Mouse (Mus musculus): Measurements from ENCODE around the gene Ugcg.
"Not testable (repeated sequence)": the region's sequence is repeated elsewhere in the genome, so short reads cannot be mapped to it uniquely, and the experiment has no call there.

Gene Ugcg

DNA sequence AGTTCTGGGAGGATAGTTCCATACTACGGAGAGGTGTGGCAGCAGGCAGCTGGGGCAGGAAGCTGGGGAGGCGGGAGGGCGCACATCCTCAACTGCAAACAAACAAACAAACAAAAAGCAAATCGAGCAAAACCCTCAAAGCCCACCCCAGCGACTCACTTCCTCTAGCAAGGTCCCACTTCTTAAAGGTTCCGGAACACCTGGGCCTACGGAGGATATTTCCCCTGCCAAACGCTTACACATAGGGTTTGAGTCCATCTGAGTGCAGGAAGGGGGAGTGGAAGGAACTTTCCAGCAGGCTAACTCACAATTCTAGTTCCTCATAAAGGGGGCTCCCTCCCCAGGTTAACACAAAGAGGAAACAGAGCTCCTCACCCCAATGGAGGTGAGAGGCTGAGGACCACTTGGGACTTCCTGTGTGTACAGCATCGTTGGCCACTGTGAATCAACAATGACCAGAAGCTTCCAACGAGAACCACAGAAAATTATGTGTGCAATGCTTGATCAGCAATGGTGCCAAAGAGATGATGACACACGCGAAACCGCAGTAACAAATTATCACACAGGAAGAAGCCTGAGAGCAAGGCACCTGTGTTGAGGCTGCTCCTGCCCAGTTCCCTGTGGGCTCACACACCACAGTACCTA is 71.9 kb downstream of the Ugcg start:
- H3K9me3 ChIP-seq (ENCODE audit: low read length): no peaks in the 10 kb centered on the region
- H3K4me3 ChIP-seq (replicated peaks; ENCODE audit: low read length): no peak overlapping the region
- H3K4me1 ChIP-seq (replicated peaks; ENCODE audit: low read depth, low read length): peaks cover 6% of the 10 kb centered on the region
- H3K27me3 ChIP-seq (ENCODE audit: insufficient read depth, low read length): peaks cover 13% of the 10 kb centered on the region
- no peaks in the 10 kb centered on the region for H3K36me3 ChIP-seq (ENCODE audit: insufficient read depth, low read length)
- TF ChIP-seq POU5F1 (IDR thresholded peaks at IDR 0.05; ENCODE audit: borderline replicate concordance, low read length) (no peak), CTCF (conservative IDR thresholded peaks at IDR 0.05; ENCODE audit: low read length) (no peak), NANOG (IDR thresholded peaks at IDR 0.05; ENCODE audit: borderline replicate concordance, low read length) (no peak)

DNA sequence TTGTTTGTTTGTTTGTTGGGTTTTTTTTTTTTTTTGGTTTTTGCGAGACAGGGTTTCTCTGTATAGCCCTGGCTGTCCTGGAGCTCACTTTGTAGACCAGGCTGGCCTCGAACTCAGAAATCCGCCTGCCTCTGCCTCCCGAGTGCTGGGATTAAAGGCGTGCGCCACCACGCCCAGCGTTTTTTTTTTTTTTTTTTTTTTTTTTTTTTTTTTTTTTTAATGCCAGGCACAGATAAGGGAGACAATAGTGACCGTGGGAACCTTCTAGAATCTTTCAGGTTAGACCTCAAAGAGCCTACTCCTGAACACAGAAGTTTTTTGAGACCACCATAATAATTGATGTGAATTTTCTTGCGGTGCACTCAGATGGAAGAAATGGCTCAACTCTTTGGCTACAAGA is 72.5 kb downstream of the Ugcg start:
- not testable (repeated sequence) for H3K9me3 ChIP-seq (ENCODE audit: low read length); H3K36me3 ChIP-seq (ENCODE audit: insufficient read depth, low read length); H3K4me1 ChIP-seq (replicated peaks; ENCODE audit: low read depth, low read length); H3K4me3 ChIP-seq (replicated peaks; ENCODE audit: low read length)
- H3K27me3 ChIP-seq (ENCODE audit: insufficient read depth, low read length): peaks cover 13% of the 10 kb centered on the region

DNA sequence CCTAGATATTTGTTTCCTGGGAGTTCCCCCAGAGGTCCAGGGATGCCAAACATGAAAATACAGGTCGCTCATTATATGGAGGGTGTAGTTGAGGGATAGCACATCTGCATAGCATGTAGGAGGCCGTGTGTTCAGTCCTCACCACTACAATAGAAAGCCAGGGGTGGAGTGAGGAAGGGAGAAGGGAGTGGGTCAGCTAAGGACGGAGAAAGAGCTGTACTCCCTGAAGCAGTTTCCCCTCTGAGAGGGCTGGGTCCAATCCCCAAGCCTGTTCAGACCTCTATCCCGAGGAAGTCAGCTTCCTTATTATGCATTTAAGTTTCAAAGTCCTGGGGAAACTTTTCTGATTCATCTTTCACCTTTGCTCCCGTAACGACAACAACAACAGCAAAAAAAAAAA is 73.1 kb downstream of the Ugcg start:
- H3K4me1 ChIP-seq (replicated peaks; ENCODE audit: low read depth, low read length): peaks cover 6% of the 10 kb centered on the region

DNA sequence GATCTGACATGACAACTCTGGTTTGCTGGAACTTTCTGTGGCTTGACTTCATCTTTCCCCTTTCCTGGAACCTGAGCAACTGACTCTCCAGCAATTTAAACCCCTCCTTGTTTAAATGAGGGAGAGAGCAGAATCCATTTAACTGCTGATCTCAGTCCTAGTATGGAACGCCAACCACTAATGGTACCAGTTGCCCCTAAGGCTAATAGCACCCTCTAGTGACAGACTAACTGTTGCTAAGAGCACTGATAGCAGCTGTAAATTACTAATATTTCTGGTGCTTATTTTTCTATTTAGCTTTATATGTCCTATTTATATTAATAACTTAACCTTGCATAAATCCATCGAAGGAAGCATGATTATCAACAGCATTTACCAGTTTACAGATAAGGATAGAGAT is 74.4 kb downstream of the Ugcg start:
- TF ChIP-seq POU5F1 (IDR thresholded peaks at IDR 0.05; ENCODE audit: borderline replicate concordance, low read length) (no peak), NANOG (IDR thresholded peaks at IDR 0.05; ENCODE audit: borderline replicate concordance, low read length) (no peak), CTCF (conservative IDR thresholded peaks at IDR 0.05; ENCODE audit: low read length) (no peak)
- Histone ChIP-seq H3K4me1 (replicated peaks; ENCODE audit: low read depth, low read length) (peaks cover 6% of the 10 kb centered on the region), H3K9me3 (ENCODE audit: low read length) (no peaks in the 10 kb centered on the region), H3K27me3 (ENCODE audit: insufficient read depth, low read length) (peaks cover 13% of the 10 kb centered on the region), H3K36me3 (ENCODE audit: insufficient read depth, low read length) (no peaks in the 10 kb centered on the region), H3K4me3 (replicated peaks; ENCODE audit: low read length) (no peak overlapping the region)

More for the DNA sequence above, 73.1 kb downstream of the Ugcg start:
- H3K9me3 ChIP-seq (ENCODE audit: low read length): no peaks in the 10 kb centered on the region
- no peak for TF ChIP-seq POU5F1 (IDR thresholded peaks at IDR 0.05; ENCODE audit: borderline replicate concordance, low read length)
- no peak for TF ChIP-seq CTCF (conservative IDR thresholded peaks at IDR 0.05; ENCODE audit: low read length)
- no peak for TF ChIP-seq NANOG (IDR thresholded peaks at IDR 0.05; ENCODE audit: borderline replicate concordance, low read length)
- H3K36me3 ChIP-seq (ENCODE audit: insufficient read depth, low read length): no peaks in the 10 kb centered on the region
- no peak overlapping the region for H3K4me3 ChIP-seq (replicated peaks; ENCODE audit: low read length)
- peaks cover 13% of the 10 kb centered on the region for H3K27me3 ChIP-seq (ENCODE audit: insufficient read depth, low read length)

DNA sequence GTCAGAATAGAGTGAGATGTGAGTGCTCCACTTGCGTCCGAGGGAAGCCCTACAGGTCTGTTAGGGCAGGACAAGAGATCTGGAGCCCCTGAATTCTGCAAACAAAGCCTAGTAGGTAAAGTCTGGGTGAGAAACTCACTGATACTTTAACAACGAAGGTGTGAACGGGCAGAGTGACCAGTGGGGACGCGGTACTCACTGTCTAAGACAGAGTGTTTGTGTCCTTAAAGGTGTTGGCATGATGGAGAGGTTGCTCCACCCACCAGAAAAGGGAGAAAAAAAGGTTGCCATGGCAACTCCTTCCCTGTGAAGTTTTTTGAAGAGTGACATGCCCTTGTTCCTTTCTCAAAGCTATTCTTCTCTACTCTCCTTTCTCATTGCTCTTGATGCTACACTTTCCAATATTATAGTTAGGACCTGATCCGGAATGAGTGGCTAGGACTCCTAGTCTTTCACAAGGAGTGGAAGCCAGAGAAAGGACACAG is 75.6 kb downstream of the Ugcg start:
- Histone ChIP-seq H3K9me3 (ENCODE audit: low read length) (no peaks in the 10 kb centered on the region), H3K4me3 (replicated peaks; ENCODE audit: low read length) (no peak overlapping the region), H3K27me3 (ENCODE audit: insufficient read depth, low read length) (peaks cover 13% of the 10 kb centered on the region), H3K36me3 (ENCODE audit: insufficient read depth, low read length) (no peaks in the 10 kb centered on the region), H3K4me1 (replicated peaks; ENCODE audit: low read depth, low read length) (peaks cover 6% of the 10 kb centered on the region)
- no peak for TF ChIP-seq CTCF (conservative IDR thresholded peaks at IDR 0.05; ENCODE audit: low read length)
- no peak for TF ChIP-seq POU5F1 (IDR thresholded peaks at IDR 0.05; ENCODE audit: borderline replicate concordance, low read length)
- no peak for TF ChIP-seq NANOG (IDR thresholded peaks at IDR 0.05; ENCODE audit: borderline replicate concordance, low read length)

DNA sequence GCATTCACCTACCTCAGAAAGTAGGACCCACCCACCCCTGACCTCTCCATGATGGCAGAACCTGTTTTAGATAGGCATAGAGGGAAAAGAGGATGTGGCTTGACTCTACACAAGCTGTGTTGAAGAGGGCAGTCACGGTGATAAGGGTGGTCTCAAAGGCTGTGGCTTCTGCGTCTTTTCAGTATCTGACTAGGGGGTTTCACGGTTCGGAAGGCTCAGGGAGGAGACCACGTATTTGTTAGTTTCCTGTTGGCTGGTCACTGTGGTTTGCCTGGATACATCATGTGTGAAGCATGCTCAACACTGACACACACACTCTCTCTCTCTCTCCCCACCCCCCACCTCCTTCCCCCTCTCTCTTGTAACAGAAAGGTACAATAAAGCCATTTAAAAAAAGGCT is 76.1 kb downstream of the Ugcg start:
- Histone ChIP-seq H3K4me3 (replicated peaks; ENCODE audit: low read length) (no peak overlapping the region), H3K36me3 (ENCODE audit: insufficient read depth, low read length) (no peaks in the 10 kb centered on the region), H3K9me3 (ENCODE audit: low read length) (no peaks in the 10 kb centered on the region), H3K4me1 (replicated peaks; ENCODE audit: low read depth, low read length) (peaks cover 6% of the 10 kb centered on the region), H3K27me3 (ENCODE audit: insufficient read depth, low read length) (peaks cover 13% of the 10 kb centered on the region)
- TF ChIP-seq NANOG (IDR thresholded peaks at IDR 0.05; ENCODE audit: borderline replicate concordance, low read length) (no peak), CTCF (conservative IDR thresholded peaks at IDR 0.05; ENCODE audit: low read length) (no peak), POU5F1 (IDR thresholded peaks at IDR 0.05; ENCODE audit: borderline replicate concordance, low read length) (no peak)

DNA sequence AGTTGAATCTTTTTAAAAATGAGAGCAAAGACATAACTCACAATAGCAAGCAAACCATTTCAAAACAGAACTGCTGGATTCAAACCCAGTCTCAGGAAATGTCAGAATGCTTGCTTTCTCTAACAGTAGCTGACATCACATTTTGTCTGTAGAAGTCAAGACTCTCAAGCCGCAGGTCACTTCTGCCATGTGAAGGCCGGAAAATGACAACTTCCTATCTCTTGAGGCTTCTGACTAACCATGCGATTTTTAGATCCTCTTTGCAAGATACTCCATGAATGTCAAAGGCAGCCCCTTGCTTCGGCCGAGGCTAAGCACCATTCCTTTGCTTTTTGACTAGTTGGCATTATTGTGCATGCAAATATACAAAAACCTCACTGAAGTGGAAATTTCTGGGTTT is 76.6 kb downstream of the Ugcg start:
- Histone ChIP-seq H3K4me3 (replicated peaks; ENCODE audit: low read length) (no peak overlapping the region), H3K9me3 (ENCODE audit: low read length) (no peaks in the 10 kb centered on the region), H3K36me3 (ENCODE audit: insufficient read depth, low read length) (no peaks in the 10 kb centered on the region), H3K27me3 (ENCODE audit: insufficient read depth, low read length) (peaks cover 13% of the 10 kb centered on the region), H3K4me1 (replicated peaks; ENCODE audit: low read depth, low read length) (peaks cover 6% of the 10 kb centered on the region)
- no peak for TF ChIP-seq CTCF (conservative IDR thresholded peaks at IDR 0.05; ENCODE audit: low read length)
- TF ChIP-seq NANOG (IDR thresholded peaks at IDR 0.05; ENCODE audit: borderline replicate concordance, low read length): no peak
- TF ChIP-seq POU5F1 (IDR thresholded peaks at IDR 0.05; ENCODE audit: borderline replicate concordance, low read length): no peak

All from E14TG2a.4 (cell line).